Mouse (Mus musculus) right cerebral cortex, adult 2 months (tissue): ENCODE data around the gene Slc25a31.

Experiments used
- DNase-seq, 2 experiments: peaks; one replicate each; pipeline ENCODE4 v3.0.0; 2021 to 2022; ENCODE audit warnings: low spot score in 2 of 2

The Slc25a31 gene

GRCm38 (mm10) chr3:40738381-40738912 is 29.8 kb downstream of the Slc25a31 start:
- no peak for DNase-seq

- no peak for DNase-seq
Measured at GRCm38 (mm10) chr3:40744024-40744835, 35.6 kb downstream of the Slc25a31 start, which contains the start of gene Hspa4l. Hspa4l (plus strand) TSS chr3:40744495.

- peak; percentile 87 to 89 for DNase-seq
Measured at GRCm38 (mm10) chr3:40744836-40745660, 36.4 kb downstream of the Slc25a31 start.

- DNase-seq, result peak in 1 of 2 experiments; percentile 38
Measured at GRCm38 (mm10) chr3:40745661-40746547, 37.2 kb downstream of the Slc25a31 start.

GRCm38 (mm10) chr3:40760746-40761145 is 52.1 kb downstream of the Slc25a31 start:
- no peak for DNase-seq

GRCm38 (mm10) chr3:40761312-40761711 is 52.7 kb downstream of the Slc25a31 start:
- no peak for DNase-seq
